Mouse (Mus musculus) forebrain, embryonic 15.5 days (tissue): Measurements from ENCODE around the gene Cubn. TPM values are rescaled to one million over a fixed set of nuclear protein-coding genes. Genes with fewer than 3 reads are reported as not detected.

ENCODE experiments used
- ATAC-seq: fragments of 200-750 bp; cut with Nextera tagmentation; replicated peaks from 2 replicates; pipeline ENCODE4 v1.8.0; 2017; ENCODE audit warnings: mild to moderate bottlenecking, moderate TSS enrichment, moderate library complexity
- H3K27ac ChIP-seq: fragments of 300-500 bp; sonication (generic); replicated peaks from 2 replicates; pipeline ENCODE4 v1.5.1; 2015; ENCODE audit warnings: mild to moderate bottlenecking, inconsistent platforms
- H3K27me3 ChIP-seq: fragments of 300-500 bp; sonication (generic); 2 replicates; pipeline ENCODE4 v1.6.1; 2015; ENCODE audit warnings: inconsistent platforms
- H3K36me3 ChIP-seq: fragments of 300-500 bp; sonication (generic); 2 replicates; pipeline ENCODE4 v1.6.1; 2015; ENCODE audit warnings: mild to moderate bottlenecking, inconsistent platforms
- H3K4me1 ChIP-seq: fragments of 300-500 bp; sonication (generic); 2 replicates; pipeline ENCODE4 v1.6.1; 2015; ENCODE audit warnings: inconsistent platforms
- H3K4me2 ChIP-seq: fragments of 300-500 bp; sonication (generic); replicated peaks from 2 replicates; pipeline ENCODE4 v1.6.1; 2015; ENCODE audit warnings: mild to moderate bottlenecking, inconsistent platforms
- H3K4me3 ChIP-seq: fragments of 300-500 bp; sonication (generic); 2 replicates; pipeline ENCODE4 v1.5.1; 2015; ENCODE audit warnings: mild to moderate bottlenecking, inconsistent platforms
- H3K9ac ChIP-seq: fragments of 300-500 bp; sonication (generic); replicated peaks from 2 replicates; pipeline ENCODE4 v1.6.1; 2015; ENCODE audit warnings: mild to moderate bottlenecking, inconsistent platforms
- H3K9me3 ChIP-seq: fragments of 300-500 bp; sonication (generic); 2 replicates; pipeline ENCODE4 v1.6.1; 2016; ENCODE audit warnings: inconsistent platforms
- WGBS: fragments of 180-500 bp; shearing (Covaris S2); methylation state at CpG from one replicate; pipeline ENCODE4 v1.1.7; 2015; ENCODE audit warnings: mixed read lengths; 5-methylcytosine and 5-hydroxymethylcytosine counted together
- polyA plus RNA-seq: library from polyadenylated mRNA; unstranded; fragments of >200 nt; fragmentation: Nextera tagmentation; extraction: Ambion mirVana; gene quantifications from 2 replicates; pipeline ENCODE4 v1.2.1, GENCODE M21; 2015

The Cubn gene
- polyA plus RNA-seq, 1 experiment from 2014 or later = 0.19 TPM

DNA sequence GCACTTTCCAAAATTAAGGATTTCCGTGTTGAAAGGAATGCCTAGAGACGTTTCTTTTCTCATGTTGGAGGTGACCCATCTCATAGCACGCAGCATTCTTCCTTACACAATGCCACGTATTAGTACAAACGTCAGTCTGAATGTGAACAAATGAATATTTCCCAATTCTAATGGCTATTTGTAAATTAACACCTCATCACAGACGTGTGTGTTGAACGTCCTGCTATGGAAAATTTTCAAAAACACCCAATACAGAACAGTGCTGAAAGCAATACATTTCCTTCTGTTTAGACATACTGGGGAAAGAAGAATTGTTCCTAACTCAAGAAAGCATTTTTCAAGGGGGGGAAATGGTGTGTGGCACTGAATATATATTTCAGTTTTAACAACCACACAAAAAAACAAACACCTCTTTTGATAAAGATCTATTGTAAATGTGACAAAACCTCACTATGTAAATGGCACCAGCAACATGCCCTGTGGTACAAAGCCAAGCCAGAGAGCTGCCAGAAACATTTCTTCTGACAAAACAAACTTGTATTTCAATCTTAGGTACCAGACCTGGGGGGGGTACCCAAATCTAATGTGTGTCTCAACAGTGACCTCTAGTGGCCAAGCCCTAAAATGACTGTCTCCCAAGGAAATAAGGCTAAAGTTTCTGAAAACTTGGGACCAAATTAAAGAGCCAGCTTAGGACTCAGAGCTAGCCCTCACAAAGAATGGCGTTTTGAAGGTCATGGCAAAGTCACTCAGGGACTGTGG, 254.3 kb downstream of the Cubn start:
- ATAC-seq = peak; percentile 66; the same call in 1 of the 2 replicates
- Histone ChIP-seq H3K36me3 (no peaks in the 10 kb centered on the region), H3K9me3 (no peaks in the 10 kb centered on the region), H3K4me3 (no peak overlapping the region), H3K4me1 (peaks cover 20% of the 10 kb centered on the region), H3K9ac (no peak overlapping the region), H3K27me3 (no peaks in the 10 kb centered on the region), H3K27ac (no peak overlapping the region), H3K4me2 (no peak overlapping the region)
- WGBS = 49% methylated on average over 8 of the region's 8 CpGs

GRCm38 (mm10) chr2:13235696-13236095, 255.9 kb downstream of the Cubn start:
- WGBS = 66% methylated on average over 5 of the region's 5 CpGs
- Histone ChIP-seq H3K9me3 (no peaks in the 10 kb centered on the region), H3K27ac (no peak overlapping the region), H3K36me3 (no peaks in the 10 kb centered on the region), H3K27me3 (no peaks in the 10 kb centered on the region), H3K4me3 (no peak overlapping the region), H3K4me2 (no peak overlapping the region), H3K4me1 (peaks cover 19% of the 10 kb centered on the region), H3K9ac (no peak overlapping the region)
- no peak for ATAC-seq

DNA sequence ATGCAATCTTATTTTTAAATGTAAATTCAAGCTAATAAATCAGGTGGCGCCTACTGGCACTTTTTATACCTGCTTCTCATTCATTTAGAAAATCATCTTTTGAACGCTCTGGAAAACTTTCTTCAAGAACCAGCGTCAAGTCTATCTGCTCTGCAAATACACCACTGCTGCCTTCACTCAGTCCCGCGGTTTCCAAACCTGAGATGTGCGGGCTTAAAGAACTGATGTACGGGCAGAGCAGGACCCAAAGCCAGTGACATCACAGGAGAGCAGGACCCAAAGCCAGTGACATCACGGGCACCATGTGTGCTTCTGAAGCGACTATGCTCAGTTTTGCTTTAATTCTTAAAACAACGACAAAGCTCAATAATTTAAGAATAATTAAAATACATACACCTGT, 256.8 kb downstream of the Cubn start:
- ATAC-seq = no peak
- no peaks in the 10 kb centered on the region for H3K27me3 ChIP-seq
- H3K4me1 ChIP-seq = peaks cover 10% of the 10 kb centered on the region
- no peaks in the 10 kb centered on the region for H3K9me3 ChIP-seq
- no peak overlapping the region for H3K4me3 ChIP-seq
- no peaks in the 10 kb centered on the region for H3K36me3 ChIP-seq
- WGBS = 92% methylated on average over 10 of the region's 10 CpGs
- no peak overlapping the region for H3K4me2 ChIP-seq
- H3K9ac ChIP-seq = no peak overlapping the region
- H3K27ac ChIP-seq = no peak overlapping the region

DNA sequence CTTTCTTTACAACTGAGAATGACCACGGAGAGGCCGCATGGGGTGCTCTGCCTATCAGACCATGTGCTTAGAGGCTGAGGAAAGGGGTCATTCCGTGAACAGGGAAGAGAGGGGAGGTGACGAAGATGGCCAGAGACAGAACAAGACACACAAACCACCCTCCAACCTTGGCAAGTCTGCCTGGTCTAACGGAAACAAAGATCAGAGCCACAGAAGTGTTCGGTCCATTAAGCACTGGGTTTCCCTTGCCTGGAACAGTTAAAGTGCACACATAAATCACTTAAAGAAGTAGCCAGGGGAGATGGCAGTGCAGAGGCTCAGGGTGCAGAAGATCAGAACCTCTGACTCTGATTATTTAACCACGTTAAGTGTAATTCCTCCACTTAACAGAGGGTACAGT, 257.7 kb downstream of the Cubn start:
- no peaks in the 10 kb centered on the region for H3K9me3 ChIP-seq
- no peak overlapping the region for H3K9ac ChIP-seq
- H3K36me3 ChIP-seq = no peaks in the 10 kb centered on the region
- H3K4me3 ChIP-seq = no peak overlapping the region
- peaks cover 6% of the 10 kb centered on the region for H3K4me1 ChIP-seq
- H3K27ac ChIP-seq = no peak overlapping the region
- no peak overlapping the region for H3K4me2 ChIP-seq
- ATAC-seq = no peak
- H3K27me3 ChIP-seq = no peaks in the 10 kb centered on the region
- WGBS = 62% methylated on average over 7 of the region's 7 CpGs

DNA sequence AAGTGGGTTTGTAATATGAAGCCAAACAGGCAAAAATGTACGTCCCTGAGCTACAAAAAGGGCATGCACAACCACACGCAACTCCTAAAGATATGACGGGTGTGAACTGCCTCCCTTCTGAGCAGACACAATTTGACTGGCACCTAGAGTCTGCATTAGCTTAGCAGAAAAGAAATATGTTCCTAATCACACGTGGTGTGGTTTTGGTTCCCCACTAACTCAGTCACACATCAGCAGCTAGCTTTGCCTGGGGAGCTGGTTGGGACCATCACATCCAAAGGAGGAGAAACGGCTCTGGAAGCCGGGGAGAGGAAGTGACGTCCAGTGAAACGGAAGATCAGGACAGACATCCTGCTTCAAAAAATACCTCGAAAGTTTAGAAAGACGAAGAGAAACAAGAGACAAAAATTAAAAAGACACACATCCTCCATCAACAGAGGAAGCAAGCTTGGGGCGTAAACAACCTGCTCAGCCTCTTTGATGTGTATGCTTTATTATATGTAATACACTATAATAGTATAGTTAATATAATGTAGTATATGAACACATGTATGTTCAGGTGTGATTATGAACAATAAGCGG, 258.3 kb downstream of the Cubn start:
- Histone ChIP-seq H3K9me3 (no peaks in the 10 kb centered on the region), H3K4me2 (no peak overlapping the region), H3K36me3 (no peaks in the 10 kb centered on the region), H3K4me3 (no peak overlapping the region), H3K9ac (no peak overlapping the region), H3K27ac (no peak overlapping the region), H3K27me3 (no peaks in the 10 kb centered on the region), H3K4me1 (peaks cover 6% of the 10 kb centered on the region)
- ATAC-seq = no peak
- WGBS = 82% methylated on average over 12 of the region's 12 CpGs

DNA sequence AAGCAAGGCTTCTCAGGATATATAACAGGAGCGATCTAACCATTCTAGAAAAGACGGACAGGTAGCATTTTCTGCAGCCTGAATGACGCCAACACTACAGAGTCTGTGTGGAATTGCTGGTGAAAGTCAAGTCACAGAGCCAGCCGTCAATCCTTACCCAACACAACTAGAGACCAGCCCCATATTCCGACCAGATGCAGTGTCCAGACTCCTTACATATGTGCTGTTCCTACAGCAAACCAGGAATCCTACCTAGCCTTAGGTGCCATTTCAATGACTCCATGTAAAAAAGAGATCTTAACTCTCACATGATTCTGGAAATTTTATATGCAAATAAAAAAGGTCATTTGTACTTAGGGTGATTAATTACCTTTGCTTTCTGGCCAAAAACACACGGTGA, 259.3 kb downstream of the Cubn start:
- no peak overlapping the region for H3K27ac ChIP-seq
- 91% methylated on average over 6 of the region's 6 CpGs for WGBS
- no peak for ATAC-seq
- no peak overlapping the region for H3K4me2 ChIP-seq
- no peaks in the 10 kb centered on the region for H3K36me3 ChIP-seq
- no peaks in the 10 kb centered on the region for H3K9me3 ChIP-seq
- no peak overlapping the region for H3K4me3 ChIP-seq
- H3K9ac ChIP-seq = no peak overlapping the region
- no peaks in the 10 kb centered on the region for H3K27me3 ChIP-seq
- peaks cover 5% of the 10 kb centered on the region for H3K4me1 ChIP-seq

GRCm38 (mm10) chr2:13229686-13230085, 261.9 kb downstream of the Cubn start:
- Histone ChIP-seq H3K27me3 (no peaks in the 10 kb centered on the region), H3K9me3 (no peaks in the 10 kb centered on the region), H3K4me2 (no peak overlapping the region), H3K4me1 (peaks cover 3% of the 10 kb centered on the region; the same call in 1 of the 2 replicates), H3K9ac (no peak overlapping the region), H3K36me3 (no peaks in the 10 kb centered on the region), H3K4me3 (no peak overlapping the region), H3K27ac (no peak overlapping the region)
- WGBS = 92% methylated on average over 3 of the region's 3 CpGs
- ATAC-seq = no peak

Other genes starting within 250 kb of the Cubn start
- gene Rsu1, start 220.4 kb downstream of the Cubn start, polyA plus RNA-seq = 52.8 and 52.9 TPM in 2 replicates
- 7.5 and 8.7 TPM in 2 replicates for gene Trdmt1, start 52.9 kb upstream of the Cubn start, polyA plus RNA-seq
- 554 and 555 TPM in 2 replicates for gene Vim, start 82.1 kb upstream of the Cubn start, polyA plus RNA-seq